Comparison of ENCODE assay signal across 10 mouse cellular contexts in genomic region chr16:50542554-50543333, GRCm38 (mm10). TPM values are rescaled to one million over a fixed set of nuclear protein-coding genes. Genes with fewer than 3 reads are reported as not detected.
DNase-seq lines count a peak whose midpoint lies in the region; ATAC-seq and TF ChIP-seq lines count a peak whose summit lies in the region.
"Had no signal": no experiment of that assay in that cellular context is flagged by ENCODE, and none has a peak within 500 bp of the region (broad histone marks: within the 10 kb centered on the region; RNA-seq: fewer than 3 reads in every experiment).

No protein-coding gene starts in this region.

- ATAC-seq in lung, embryonic 15.5 days (ENCODE audit: borderline replicate concordance, extremely low read depth, low FRiP score, low TSS enrichment), result peak; percentile 72; the same call in 1 of the 2 replicates
- peak; percentile 84 for ATAC-seq in common myeloid progenitor, adult 5-6 weeks (replicated peaks; ENCODE audit: low read depth, poor library complexity, severe bottlenecking)
- ATAC-seq in megakaryocyte, adult 5-6 weeks (ENCODE audit: poor library complexity, severe bottlenecking), result 0 out of 2 replicates have a peak, but pooled peaks have one; percentile 45
- no peak for ATAC-seq in activated CD4-positive, CD25-positive, alpha-beta regulatory T cell, adult 4 months

- no peak for DNase-seq in gastrocnemius, adult 2 months
- DNase-seq in gastrocnemius, postnatal 4 days (ENCODE audit: low spot score in 2 of 2), result no peak
- DNase-seq in lung, adult 2 months, result no peak
- DNase-seq in adrenal gland, adult 18-20 months (ENCODE audit: low spot score in 2 of 2), result no peak

- no peak for TF ChIP-seq POLR2A in lung, adult 2 months (IDR thresholded peaks at IDR 0.05; ENCODE audit: borderline replicate concordance, extremely low read depth, low read depth, low read length)

- no peaks in the 10 kb centered on the region for H3K36me3 ChIP-seq in lung, embryonic 15.5 days

- no peak overlapping the region for H3K27ac ChIP-seq in gastrocnemius, adult 2 months
- H3K27ac ChIP-seq in lung, embryonic 15.5 days, result no peak overlapping the region

- H3K4me3 ChIP-seq in gastrocnemius, adult 2 months, result no peak overlapping the region
- H3K4me3 ChIP-seq in lung, embryonic 15.5 days, result no peak overlapping the region
- no peak overlapping the region for H3K4me3 ChIP-seq in lung, adult 2 months (replicated peaks; ENCODE audit: extremely low read depth, low read depth, low read length)

- no peaks in the 10 kb centered on the region for H3K27me3 ChIP-seq in lung, embryonic 15.5 days

- TF ChIP-seq CTCF in gastrocnemius, adult 2 months (IDR thresholded peaks at IDR 0.05), result peak; percentile 41
- TF ChIP-seq CTCF in lung, adult 2 months (IDR thresholded peaks at IDR 0.05; ENCODE audit: insufficient read depth, low read length), result no peak

- no peak overlapping the region for H3K9ac ChIP-seq in lung, embryonic 15.5 days

- H3K4me1 ChIP-seq in lung, embryonic 15.5 days, result no peaks in the 10 kb centered on the region; the same call in 1 of the 2 replicates
- no peaks in the 10 kb centered on the region for H3K4me1 ChIP-seq in lung, adult 2 months (ENCODE audit: control insufficient read depth, insufficient read depth, low read length)

- H3K4me2 ChIP-seq in lung, embryonic 15.5 days, result no peak overlapping the region
- H3K4me2 ChIP-seq: liver, embryonic 11.5 days had no signal

- H3K9me3 ChIP-seq in lung, embryonic 15.5 days, result no peaks in the 10 kb centered on the region

- intact Hi-C loops in gastrocnemius, adult 2 months (cut with DNase I), result no loop called here

- WGBS in lung, embryonic 15.5 days, result 26% methylated on average over 5 of the region's 5 CpGs
- WGBS in lung, adult 2 months, result 30% methylated on average over 5 of the region's 5 CpGs

RNA-seq across cellular contexts. Expression of gene Ccdc54, which starts 48.2 kb away (rescaled TPM):
- total RNA-seq in gastrocnemius, adult 2 months (2021), result not detected
- not detected for total RNA-seq in gastrocnemius, postnatal 4 days (2021)
- polyA plus RNA-seq in lung, embryonic 15.5 days (2015; fragmentation: Nextera tagmentation; extraction: Ambion mirVana), result not detected in 2 replicates
- not detected in 2 replicates for polyA plus RNA-seq in lung, adult 2 months (2012; rRNA removed)
- total RNA-seq in common myeloid progenitor, adult 5-6 weeks (2017), result 0.69 TPM in 1 of 2 replicates, not detected in the other
- not detected in 2 replicates for total RNA-seq in megakaryocyte, adult 5-6 weeks (2015)
- total RNA-seq in megakaryocyte, adult 5-6 weeks (2017), result not detected in 2 replicates
- polyA plus RNA-seq in activated CD4-positive, CD25-positive, alpha-beta regulatory T cell, adult 4 months (2017; shearing (Covaris generic)), result not detected
- not detected for total RNA-seq in adrenal gland, adult 18-20 months (2021)
- polyA plus RNA-seq: heart, embryonic 16.5 days; liver, embryonic 11.5 days had no signal
